In genomic region chr11:36700951-36701350, GRCm38 (mm10) we compare ENCODE assay signal across 20 mouse cellular contexts.
"Had no signal": no experiment of that assay in that cellular context is flagged by ENCODE, and none has a peak within 500 bp of the region (broad histone marks: within the 10 kb centered on the region; RNA-seq: fewer than 3 reads in every experiment).

No protein-coding gene starts in this region.

- H3K9ac ChIP-seq: limb, embryonic 12.5 days; limb, embryonic 15.5 days; liver, embryonic 14.5 days; liver, postnatal 0 days; lung, embryonic 14.5 days; neural tube, embryonic 13.5 days; stomach, embryonic 15.5 days had no signal

- H3K9me3 ChIP-seq: limb, embryonic 12.5 days; limb, embryonic 15.5 days; neural tube, embryonic 13.5 days; stomach, embryonic 15.5 days had no signal

- H3K4me2 ChIP-seq: limb, embryonic 12.5 days; limb, embryonic 15.5 days; liver, embryonic 11.5 days; lung, embryonic 14.5 days; neural tube, embryonic 13.5 days; stomach, embryonic 15.5 days had no signal

- H3K4me1 ChIP-seq: limb, embryonic 15.5 days; stomach, embryonic 15.5 days had no signal

- H3K27ac ChIP-seq: kidney, postnatal 0 days; limb, embryonic 12.5 days; limb, embryonic 15.5 days; liver, embryonic 14.5 days; macrophage; neural tube, embryonic 13.5 days; stomach, embryonic 15.5 days had no signal

- H3K4me3 ChIP-seq: limb, embryonic 12.5 days; limb, embryonic 15.5 days; myocyte; neural tube, embryonic 13.5 days; stomach, embryonic 15.5 days had no signal

- DNase-seq: kidney, postnatal 25 days; left cerebral cortex, postnatal 4 days; liver, postnatal 0 days; lung, embryonic 14.5 days; retina, postnatal 1 day; right cerebral cortex, postnatal 25 days; spleen, adult 18-20 months; thymus, adult 18-20 months; thymus, postnatal 36 days had no signal

- ATAC-seq: liver, postnatal 0 days; lung, postnatal 0 days; midbrain, embryonic 16.5 days had no signal

- H3K36me3 ChIP-seq: limb, embryonic 12.5 days; limb, embryonic 15.5 days; neural tube, embryonic 13.5 days; stomach, embryonic 15.5 days had no signal

- H3K27me3 ChIP-seq: limb, embryonic 12.5 days; limb, embryonic 15.5 days; neural tube, embryonic 13.5 days; stomach, embryonic 15.5 days had no signal
